Mouse (Mus musculus) erythroblast, adult 5-6 weeks (primary cell): ENCODE results near the gene Clca2. TPM values are rescaled to one million over a fixed set of nuclear protein-coding genes. Genes with fewer than 3 reads are reported as not detected.
A peak's percentile ranks its signal among the peaks of the same experiment; 100 is the strongest.
"Not testable (repeated sequence)": the region's sequence is repeated elsewhere in the genome, so short reads cannot be mapped to it uniquely, and the experiment has no call there.

Experiments
- ATAC-seq: replicated peaks from 2 replicates; pipeline ENCODE4 v1.8.0; 2016; ENCODE audit warnings: moderate number of reproducible peaks, mild to moderate bottlenecking, moderate TSS enrichment, inconsistent platforms; ENCODE audit not compliant: poor library complexity, low FRiP score, severe bottlenecking
- total RNA-seq, 2 experiments: library from RNA; stranded (forward) in 1 of 2; stranded (reverse) in 1 of 2; fragments of 150-400 nt in 1 of 2; fragments of 200-764, 138-1000 nt in 1 of 2; gene quantifications; 2 replicates each; pipeline versions ENCODE4 v1.2.3 to v1.2.4; 2015 to 2017; ENCODE audit warnings: low replicate concordance in 2 of 2

The Clca2 gene
- total RNA-seq, 2 experiments from 2014 or later: not detected

- ATAC-seq: no peak
These were observed 2.8 kb upstream of the Clca2 start for GRCm38 (mm10) chr3:145101891-145102555.

GRCm38 (mm10) chr3:145087857-145088598, 11.2 kb downstream of the Clca2 start:
- no peak for ATAC-seq

GRCm38 (mm10) chr3:145086180-145086579, 13.1 kb downstream of the Clca2 start:
- ATAC-seq: no peak

DNA sequence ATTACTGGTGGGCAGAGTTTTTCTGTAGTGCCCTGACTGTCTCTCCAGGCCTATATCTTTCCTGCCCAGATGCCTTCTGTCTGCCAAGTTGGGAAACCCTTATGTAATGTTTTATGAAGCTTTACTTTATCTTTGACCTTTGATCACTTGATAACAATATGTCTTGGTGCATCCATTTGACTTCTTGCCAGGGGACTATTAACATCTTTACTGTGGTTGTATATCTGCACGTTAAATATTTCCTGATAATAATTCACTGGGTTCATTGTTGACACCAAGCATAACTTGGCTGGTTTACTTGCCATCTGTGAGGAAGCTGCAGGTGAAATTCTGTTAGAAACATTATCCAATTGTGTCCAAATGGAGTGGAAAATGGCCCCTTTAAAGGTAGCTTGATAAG, 16.2 kb downstream of the Clca2 start:
- no peak for ATAC-seq

DNA sequence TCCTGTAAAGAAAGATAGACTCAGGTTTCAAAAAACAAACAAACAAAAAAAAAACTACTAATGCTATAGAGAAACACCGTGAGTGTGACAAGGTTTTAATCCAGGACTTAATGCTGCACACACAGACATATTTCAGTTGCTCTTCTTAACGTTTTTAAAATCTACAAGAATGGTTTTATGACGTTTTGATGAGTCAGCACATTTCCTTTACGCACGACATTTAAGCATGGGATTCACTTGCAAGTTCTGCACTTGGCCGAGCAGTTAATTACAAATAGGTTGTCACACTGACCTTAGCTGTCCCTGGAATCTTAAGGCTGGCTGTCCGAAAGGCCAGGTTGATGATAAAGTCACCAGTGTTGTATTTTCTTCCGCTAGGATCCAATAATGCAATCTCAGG, 18.3 kb downstream of the Clca2 start:
- no peak for ATAC-seq

GRCm38 (mm10) chr3:145078405-145078804, 20.8 kb downstream of the Clca2 start:
- ATAC-seq: no peak

- ATAC-seq: no peak
These were observed 26.9 kb downstream of the Clca2 start for GRCm38 (mm10) chr3:145072339-145072738.

DNA sequence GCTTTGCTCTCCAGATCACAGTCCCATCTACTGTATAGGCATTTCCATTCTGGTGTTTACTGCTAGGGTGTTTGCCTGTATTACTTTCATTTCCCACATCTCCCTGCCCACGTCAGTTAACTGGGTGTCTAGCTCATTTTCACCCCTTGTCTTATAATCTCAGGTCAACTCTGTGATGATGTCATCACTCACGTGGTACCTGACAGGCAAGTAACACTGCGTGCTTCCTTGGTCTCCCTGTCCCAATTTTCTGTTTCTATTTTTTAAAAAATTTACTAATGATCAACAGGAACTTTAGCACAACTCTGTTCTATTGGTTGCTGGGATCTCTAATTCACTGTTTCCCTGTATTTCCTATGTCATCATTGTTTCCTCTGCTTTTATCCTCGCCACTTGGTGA, 30.3 kb downstream of the Clca2 start:
- ATAC-seq: no peak

DNA sequence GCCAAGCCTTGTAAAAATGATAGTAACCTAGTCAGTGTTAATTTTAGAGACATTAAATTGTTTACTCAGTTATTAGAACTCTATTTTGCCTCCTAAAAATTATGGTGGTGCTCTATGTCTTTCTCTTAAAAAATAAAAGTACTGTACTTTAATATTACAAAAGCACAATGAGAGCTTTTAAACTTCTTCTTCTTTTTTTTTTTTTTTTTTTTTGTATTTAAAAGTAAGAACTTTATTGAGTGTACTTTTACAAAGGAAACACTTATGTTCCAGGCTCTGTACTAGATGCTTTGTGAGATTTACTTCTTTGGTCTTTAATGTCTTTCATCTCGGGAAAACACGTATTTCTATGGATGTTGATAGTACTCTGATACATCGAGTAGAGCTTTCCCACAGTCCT, 44.1 kb downstream of the Clca2 start:
- ATAC-seq: not testable (repeated sequence)

GRCm38 (mm10) chr3:145049820-145050219, 49.4 kb downstream of the Clca2 start:
- no peak for ATAC-seq

DNA sequence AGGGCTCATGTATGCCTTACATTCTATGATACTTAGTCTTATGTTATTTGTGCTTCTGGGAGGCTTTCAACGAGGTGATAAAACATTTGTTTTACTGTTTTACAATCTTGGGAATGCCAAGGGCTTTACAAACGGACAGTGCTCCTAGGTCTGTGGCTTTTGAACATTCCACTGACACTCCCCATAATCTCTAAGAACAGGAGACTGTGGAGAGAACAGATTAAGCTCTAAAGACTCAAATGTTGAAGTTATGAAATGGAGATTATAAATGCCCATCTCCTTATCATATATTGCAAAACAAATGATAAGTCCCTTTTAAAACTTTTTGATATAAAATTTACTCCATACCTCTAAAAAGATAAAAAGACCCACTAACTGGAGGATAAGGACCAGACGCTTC, 60.4 kb downstream of the Clca2 start:
- no peak for ATAC-seq

GRCm38 (mm10) chr3:145032676-145033075, 66.6 kb downstream of the Clca2 start, which contains the start of gene Clca1:
TSS of gene Clca1 (minus strand) at chr3:145032776.
- no peak for ATAC-seq

DNA sequence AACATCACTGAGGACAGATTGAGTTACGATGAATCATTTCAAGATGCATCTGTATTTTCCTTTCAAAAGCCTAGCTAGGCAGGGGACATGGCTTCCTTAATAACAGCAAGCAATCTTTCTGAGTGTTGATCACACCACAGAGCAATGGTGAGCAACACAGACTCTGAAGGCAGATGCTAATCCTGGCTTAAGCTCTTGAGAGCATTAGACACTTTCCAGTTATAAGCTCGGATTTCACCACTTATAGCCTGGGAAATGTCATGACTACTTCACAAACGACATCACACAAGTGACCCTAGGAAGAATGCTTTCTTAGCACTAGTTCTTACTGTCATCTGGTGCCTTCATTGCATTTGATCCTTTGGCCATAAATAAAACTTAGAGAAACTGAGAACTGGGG, 71.2 kb downstream of the Clca2 start:
- ATAC-seq: no peak

DNA sequence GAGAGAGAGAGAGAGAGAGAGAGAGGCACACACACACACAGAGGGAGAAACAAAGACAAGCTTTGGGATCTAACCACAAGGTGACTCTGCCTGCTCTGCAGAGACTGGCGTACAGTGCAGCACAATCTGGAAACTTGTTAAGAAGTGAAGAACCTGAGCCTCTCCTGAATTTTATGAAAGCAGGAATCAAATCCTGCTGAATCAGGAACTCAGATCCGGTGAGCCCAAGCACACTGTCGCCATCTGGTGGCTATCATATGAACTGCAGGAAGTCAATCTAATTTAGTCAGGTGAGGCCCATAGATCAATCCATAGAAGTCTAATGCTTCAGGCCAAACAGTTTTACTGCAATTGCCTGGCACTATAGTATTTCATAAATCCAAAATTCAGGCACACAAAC, 72.5 kb downstream of the Clca2 start:
- ATAC-seq: peak; percentile 80

Other genes with a start within 250 kb of the Clca2 start
- gene Clca4b, start 166.9 kb downstream of the Clca2 start, total RNA-seq (2015; ENCODE audit: low replicate concordance): not detected in 2 replicates
- not detected in 2 replicates for gene Clca4b, start 166.9 kb downstream of the Clca2 start, total RNA-seq (2017; ENCODE audit: low replicate concordance)
- not detected in 2 replicates for gene Clca4a, start 124.4 kb downstream of the Clca2 start, total RNA-seq (2015; ENCODE audit: low replicate concordance)
- gene Clca4a, start 124.4 kb downstream of the Clca2 start, total RNA-seq (2017; ENCODE audit: low replicate concordance): not detected in 2 replicates
- not detected in 2 replicates for gene Clca1, start 66.7 kb downstream of the Clca2 start, total RNA-seq (2015; ENCODE audit: low replicate concordance)
- not detected in 2 replicates for gene Clca1, start 66.7 kb downstream of the Clca2 start, total RNA-seq (2017; ENCODE audit: low replicate concordance)
- 9.0 and 9.2 TPM in 2 replicates for gene Odf2l, start 19.1 kb upstream of the Clca2 start, total RNA-seq (2015; ENCODE audit: low replicate concordance)
- gene Odf2l, start 19.1 kb upstream of the Clca2 start, total RNA-seq (2017; ENCODE audit: low replicate concordance): 12.1 and 16.2 TPM in 2 replicates
- not detected in 2 replicates for gene Col24a1, start 193.0 kb upstream of the Clca2 start, total RNA-seq (2015; ENCODE audit: low replicate concordance)
- gene Col24a1, start 193.0 kb upstream of the Clca2 start, total RNA-seq (2017; ENCODE audit: low replicate concordance): 0.43 TPM in 1 of 2 replicates, not detected in the other